Mouse (Mus musculus): ENCODE data around the gene Gatb.

- TF ChIP-seq CTCF (IDR thresholded peaks at IDR 0.05; ENCODE audit: control insufficient read depth, insufficient read depth, low read length), result no peak
- TF ChIP-seq POLR2A (IDR thresholded peaks at IDR 0.05; ENCODE audit: borderline replicate concordance, control insufficient read depth, low read depth, low read length), result no peak
Measured at GRCm38 (mm10) chr3:85636716-85637447, 63.0 kb downstream of the Gatb start.

Data from bone marrow, adult 2 months (tissue).